12 mouse cellular contexts compared by ENCODE assay signal in genomic region chrX:59179627-59180026, GRCm38 (mm10).
DNase-seq lines count a peak whose midpoint lies in the region; ATAC-seq and TF ChIP-seq lines count a peak whose summit lies in the region.
"Had no signal": no experiment of that assay in that cellular context is flagged by ENCODE, and none has a peak within 500 bp of the region (broad histone marks: within the 10 kb centered on the region; RNA-seq: fewer than 3 reads in every experiment).

No protein-coding gene starts in this region.

- TF ChIP-seq CTCF in heart, adult 2 months (IDR thresholded peaks at IDR 0.05) = no peak

- no peak for TF ChIP-seq EP300 in heart, adult 2 months (IDR thresholded peaks at IDR 0.05; ENCODE audit: insufficient read depth, low read depth, low read length)

- no peaks in the 10 kb centered on the region for H3K9me3 ChIP-seq in limb, embryonic 13.5 days
- H3K9me3 ChIP-seq in limb, embryonic 10.5 days (replicated peaks) = no peaks in the 10 kb centered on the region
- no peaks in the 10 kb centered on the region for H3K9me3 ChIP-seq in hindbrain, embryonic 15.5 days
- no peaks in the 10 kb centered on the region for H3K9me3 ChIP-seq in neural tube, embryonic 15.5 days (replicated peaks)
- H3K9me3 ChIP-seq: liver, embryonic 15.5 days had no signal

- H3K27ac ChIP-seq in heart, adult 2 months = no peak overlapping the region
- no peak overlapping the region; the same call in 1 of the 2 replicates for H3K27ac ChIP-seq in limb, embryonic 13.5 days
- H3K27ac ChIP-seq in limb, embryonic 10.5 days = no peak overlapping the region
- H3K27ac ChIP-seq in hindbrain, embryonic 15.5 days (replicated peaks) = peak overlapping the region; percentile 12
- peak overlapping the region; percentile 41; the same call in 1 of the 2 replicates for H3K27ac ChIP-seq in neural tube, embryonic 15.5 days (replicated peaks)
- H3K27ac ChIP-seq: liver, embryonic 15.5 days; stomach, postnatal 0 days had no signal

- intact Hi-C loops in heart, adult 2 months (cut with DNase I) = loop anchor here (5.0 kb wide), 1 partner anchor 848 kb away; no protein-coding TSS in a partner anchor
- intact Hi-C loops in heart, postnatal 36 days (cut with DNase I) = loop anchor here (5.0 to 10.0 kb wide), 2 partner anchors 365 to 848 kb away; no protein-coding TSS in a partner anchor

- H3K9ac ChIP-seq in heart, adult 2 months (ENCODE audit: low read depth, low read length) = peak overlapping the region; percentile 41; the same call in 1 of the 2 replicates
- no peak overlapping the region for H3K9ac ChIP-seq in limb, embryonic 13.5 days
- no peak overlapping the region for H3K9ac ChIP-seq in hindbrain, embryonic 15.5 days
- no peak overlapping the region for H3K9ac ChIP-seq in neural tube, embryonic 15.5 days (replicated peaks)
- H3K9ac ChIP-seq: liver, embryonic 15.5 days had no signal

- 0 out of 2 replicates have a peak overlapping the region, but pooled peaks have one; percentile 7 for H3K4me2 ChIP-seq in limb, embryonic 13.5 days (replicated peaks)
- peak overlapping the region; percentile 26; the same call in 1 of the 2 replicates for H3K4me2 ChIP-seq in hindbrain, embryonic 15.5 days
- H3K4me2 ChIP-seq in neural tube, embryonic 15.5 days = no peak overlapping the region
- H3K4me2 ChIP-seq: liver, embryonic 15.5 days had no signal

- 48% methylated on average over 4 of the region's 4 CpGs for WGBS in heart, adult 2 months
- WGBS in limb, embryonic 13.5 days = 68% methylated on average over 4 of the region's 4 CpGs
- WGBS in limb, embryonic 10.5 days = 76% methylated on average over 4 of the region's 4 CpGs
- WGBS in hindbrain, embryonic 15.5 days = 44% methylated on average over 4 of the region's 4 CpGs
- 53% methylated on average over 4 of the region's 4 CpGs for WGBS in neural tube, embryonic 15.5 days

- ATAC-seq in limb, embryonic 13.5 days (ENCODE audit: low FRiP score, low read depth) = no peak
- ATAC-seq in hindbrain, embryonic 15.5 days (ENCODE audit: low FRiP score, low read depth) = peak; percentile 57; the same call in 1 of the 2 replicates
- ATAC-seq in neural tube, embryonic 15.5 days (ENCODE audit: low FRiP score) = peak; percentile 40; the same call in 1 of the 2 replicates

- H3K27me3 ChIP-seq in heart, adult 2 months (ENCODE audit: control insufficient read depth, insufficient read depth, low read length) = no peaks in the 10 kb centered on the region
- H3K27me3 ChIP-seq in limb, embryonic 13.5 days = no peaks in the 10 kb centered on the region
- no peaks in the 10 kb centered on the region for H3K27me3 ChIP-seq in limb, embryonic 10.5 days (ENCODE audit: low read depth, poor library complexity, severe bottlenecking)
- no peaks in the 10 kb centered on the region for H3K27me3 ChIP-seq in hindbrain, embryonic 15.5 days
- H3K27me3 ChIP-seq in neural tube, embryonic 15.5 days (replicated peaks) = no peaks in the 10 kb centered on the region
- H3K27me3 ChIP-seq: liver, embryonic 15.5 days had no signal

- DNase-seq in heart, adult 2 months = no peak
- DNase-seq in heart, postnatal 36 days = no peak
- DNase-seq in limb, embryonic 10.5 days (ENCODE audit: low spot score) = no peak
- no peak for DNase-seq in spleen, postnatal 14 days (ENCODE audit: low spot score in 2 of 2)
- DNase-seq in spleen, postnatal 4 days (ENCODE audit: low spot score in 2 of 2) = no peak
- DNase-seq: kidney, adult 11 months; kidney, postnatal 25 days had no signal

- no peaks in the 10 kb centered on the region for H3K36me3 ChIP-seq in heart, adult 2 months (ENCODE audit: control insufficient read depth, insufficient read depth, low read length)
- H3K36me3 ChIP-seq in limb, embryonic 13.5 days = no peaks in the 10 kb centered on the region
- H3K36me3 ChIP-seq in limb, embryonic 10.5 days = no peaks in the 10 kb centered on the region
- H3K36me3 ChIP-seq in hindbrain, embryonic 15.5 days = no peaks in the 10 kb centered on the region
- H3K36me3 ChIP-seq in neural tube, embryonic 15.5 days = no peaks in the 10 kb centered on the region
- H3K36me3 ChIP-seq: liver, embryonic 15.5 days had no signal

- TF ChIP-seq POLR2A in heart, adult 2 months (IDR thresholded peaks at IDR 0.05; ENCODE audit: insufficient read depth, low read depth, low read length) = no peak

- no peak overlapping the region for H3K4me3 ChIP-seq in heart, adult 2 months
- H3K4me3 ChIP-seq in limb, embryonic 13.5 days = no peak overlapping the region
- no peak overlapping the region for H3K4me3 ChIP-seq in limb, embryonic 10.5 days
- H3K4me3 ChIP-seq in hindbrain, embryonic 15.5 days = no peak overlapping the region
- H3K4me3 ChIP-seq in neural tube, embryonic 15.5 days (replicated peaks) = no peak overlapping the region
- H3K4me3 ChIP-seq: liver, embryonic 15.5 days had no signal

- H3K79me2 ChIP-seq in heart, adult 2 months (replicated peaks; ENCODE audit: control insufficient read depth, insufficient read depth, low read length) = no peaks in the 10 kb centered on the region

- no peaks in the 10 kb centered on the region for H3K4me1 ChIP-seq in heart, adult 2 months (ENCODE audit: control insufficient read depth, insufficient read depth, low read length)
- H3K4me1 ChIP-seq in limb, embryonic 13.5 days = no peaks in the 10 kb centered on the region
- H3K4me1 ChIP-seq in limb, embryonic 10.5 days = no peaks in the 10 kb centered on the region
- H3K4me1 ChIP-seq in hindbrain, embryonic 15.5 days (replicated peaks) = 0 out of 2 replicates have a peak, but pooled peaks cover 4% of the 10 kb centered on the region
- 0 out of 2 replicates have a peak, but pooled peaks cover 7% of the 10 kb centered on the region for H3K4me1 ChIP-seq in neural tube, embryonic 15.5 days
- H3K4me1 ChIP-seq: liver, embryonic 15.5 days had no signal

Comparison
In these comparisons a context has a peak if more than half of its experiments do, and no peak if none do; other contexts are left out.
1. H3K27ac ChIP-seq: peak in hindbrain, embryonic 15.5 days (single experiment) and neural tube, embryonic 15.5 days (single experiment); none in heart, adult 2 months (single experiment), limb, embryonic 13.5 days (single experiment) and limb, embryonic 10.5 days (single experiment).